Mouse (Mus musculus) bone marrow, adult 2 months (tissue): ENCODE data around the gene Fgf4. TPM values are rescaled to one million over a fixed set of nuclear protein-coding genes. Genes with fewer than 3 reads are reported as not detected.
"Not testable (repeated sequence)": the region's sequence is repeated elsewhere in the genome, so short reads cannot be mapped to it uniquely, and the experiment has no call there.

Experiments used
- H3K27ac ChIP-seq: fragments of 200-500 bp; 2 replicates; pipeline ENCODE4 v1.5.1; 2012; ENCODE audit warnings: low read depth, mild to moderate bottlenecking, control low read depth, inconsistent platforms, low read length; ENCODE audit not compliant: control insufficient read depth, poor library complexity, insufficient read depth
- H3K4me1 ChIP-seq: fragments of 200-500 bp; 2 replicates; pipeline ENCODE4 v1.6.1; 2011; ENCODE audit warnings: low read length; ENCODE audit not compliant: control insufficient read depth, insufficient read depth
- H3K4me3 ChIP-seq: fragments of 200-500 bp; replicated peaks from 2 replicates; pipeline ENCODE3; 2011; ENCODE audit warnings: mild to moderate bottlenecking, low read depth, low read length, control low read depth; ENCODE audit not compliant: control insufficient read depth
- CTCF ChIP-seq: fragments of 200-500 bp; IDR thresholded peaks from 2 replicates; pipeline ENCODE4 v1.5.1; 2011; ENCODE audit warnings: low read length, control low read depth; ENCODE audit not compliant: control insufficient read depth, insufficient read depth
- POLR2A ChIP-seq: fragments of 200-500 bp; IDR thresholded peaks from 2 replicates; pipeline ENCODE4 v1.6.1; 2011; ENCODE audit warnings: low read depth, mild to moderate bottlenecking, control low read depth, low read length, borderline replicate concordance; ENCODE audit not compliant: control insufficient read depth
- WGBS: fragments of 180-500 bp; shearing (Covaris S2); methylation state at CpG from one replicate; pipeline ENCODE4 v1.1.7; 2018; 5-methylcytosine and 5-hydroxymethylcytosine counted together
- polyA plus RNA-seq: library from polyadenylated mRNA; stranded (reverse); fragments of >200 nt; gene quantifications from 2 replicates; pipeline ENCODE4 v1.2.4, GENCODE M21; 2011; ENCODE audit warnings: low replicate concordance; ENCODE audit not compliant: missing spikeins, insufficient read depth, insufficient read length

The Fgf4 gene
- polyA plus RNA-seq, 1 experiment: 4.6 TPM

DNA sequence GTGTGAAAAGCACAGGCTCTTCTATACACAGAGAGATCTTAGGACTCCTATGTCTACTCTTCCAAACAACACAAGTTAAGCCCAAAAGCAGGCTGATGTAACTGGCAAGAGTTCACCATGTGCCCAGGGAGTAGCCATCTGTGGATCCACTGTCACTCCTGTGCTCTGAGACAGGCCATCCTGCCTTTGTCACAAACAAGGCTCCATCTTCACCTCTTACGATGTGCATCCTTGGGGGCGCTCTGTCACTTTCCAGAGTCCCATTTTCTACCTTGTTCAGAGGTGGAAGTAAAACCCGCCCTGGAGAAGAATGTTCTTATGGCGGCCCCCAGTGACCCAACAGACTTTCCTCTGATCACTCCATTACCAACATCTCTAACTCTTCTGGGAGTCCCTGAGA, 47.5 kb downstream of the Fgf4 start:
- H3K4me3 ChIP-seq: no peak overlapping the region
- TF ChIP-seq CTCF: no peak
- TF ChIP-seq POLR2A: no peak
- peaks cover 1% of the 10 kb centered on the region for H3K4me1 ChIP-seq
- H3K27ac ChIP-seq: no peak overlapping the region
- 10% methylated on average over 4 of the region's 4 CpGs for WGBS

- WGBS: 2% methylated on average over 37 of the region's 37 CpGs
- H3K4me3 ChIP-seq: peak overlapping the region; percentile 26
- no peak for TF ChIP-seq POLR2A
- TF ChIP-seq CTCF: peak; percentile 71
- no peak overlapping the region for H3K27ac ChIP-seq
- H3K4me1 ChIP-seq: peaks cover 1% of the 10 kb centered on the region
Measured at GRCm38 (mm10) chr7:144895305-144896111, 48.3 kb downstream of the Fgf4 start.

DNA sequence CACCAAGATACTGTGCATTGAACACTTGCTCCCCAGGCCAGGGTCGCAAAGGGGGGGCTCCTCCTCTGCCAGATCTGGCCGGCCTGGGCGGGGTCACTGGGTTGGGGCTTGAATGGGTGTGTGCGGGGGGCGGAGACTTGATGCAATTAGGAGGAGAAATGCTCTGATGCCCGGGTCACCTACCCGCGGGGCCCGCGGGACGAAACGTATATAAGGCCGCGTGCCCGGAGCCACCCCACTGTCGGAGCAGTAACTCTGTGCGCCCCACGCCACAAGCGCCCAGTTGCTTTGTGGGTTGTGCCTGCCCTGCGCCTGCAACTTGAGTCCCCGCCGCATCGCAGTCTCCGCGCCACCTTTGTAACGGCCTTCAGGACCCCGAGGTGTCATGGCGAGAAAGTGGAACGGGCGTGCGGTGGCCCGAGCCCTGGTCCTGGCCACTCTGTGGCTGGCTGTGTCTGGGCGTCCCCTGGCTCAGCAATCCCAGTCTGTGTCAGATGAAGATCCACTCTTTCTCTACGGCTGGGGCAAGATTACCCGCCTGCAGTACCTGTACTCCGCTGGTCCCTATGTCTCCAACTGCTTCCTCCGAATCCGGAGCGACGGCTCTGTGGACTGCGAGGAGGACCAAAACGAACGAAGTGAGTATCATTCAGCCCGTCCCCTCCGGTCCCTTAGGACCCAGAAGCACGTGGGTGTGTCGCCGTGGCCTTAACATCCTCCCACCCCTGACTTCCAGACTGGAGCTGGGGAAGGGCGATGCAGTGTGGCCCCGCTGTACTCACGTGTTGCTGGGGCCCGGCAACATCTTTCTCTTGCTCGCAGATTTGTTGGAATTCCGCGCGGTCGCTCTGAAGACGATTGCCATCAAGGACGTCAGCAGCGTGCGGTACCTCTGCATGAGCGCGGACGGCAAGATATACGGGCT, 49.4 kb downstream of the Fgf4 start, which contains the start of gene Fgf15:
Gene Fgf15 (plus strand): TSS at position 238 of the 925 bp plus-strand sequence.
- no peak within 1 kb of the TSS; the same call in 1 of the 2 replicates for H3K27ac ChIP-seq
- no peak for TF ChIP-seq CTCF
- no peak for TF ChIP-seq POLR2A
- WGBS: 2% methylated on average over 65 of the region's 65 CpGs
- H3K4me3 ChIP-seq: peak within 1 kb of the TSS; percentile 26
- H3K4me1 ChIP-seq: peaks cover 1% of the 10 kb centered on the region

DNA sequence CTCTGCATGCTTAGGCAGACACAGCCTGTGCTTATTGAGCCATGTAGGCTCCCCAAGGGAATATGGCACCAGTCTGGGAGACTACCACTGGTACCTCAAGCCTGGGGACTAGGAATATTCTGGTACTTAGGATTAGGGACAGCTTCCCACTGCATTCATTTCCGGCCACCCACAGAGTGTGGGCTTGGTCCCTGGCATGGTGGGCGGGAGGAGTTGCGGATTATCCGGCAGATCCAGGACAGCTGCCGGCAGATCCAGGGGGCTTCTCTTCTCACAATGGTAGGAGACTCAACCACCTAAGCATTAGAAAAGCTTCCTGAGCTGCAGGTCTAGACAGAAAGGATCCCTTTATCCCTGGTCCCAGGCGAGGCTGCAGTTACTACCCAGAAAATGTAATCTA, 51.3 kb downstream of the Fgf4 start:
- Histone ChIP-seq H3K4me1 (peaks cover 1% of the 10 kb centered on the region), H3K4me3 (no peak overlapping the region), H3K27ac (no peak overlapping the region)
- WGBS: 90% methylated on average over 6 of the region's 6 CpGs
- TF ChIP-seq CTCF (no peak), POLR2A (no peak)

GRCm38 (mm10) chr7:144905514-144905913, 58.3 kb downstream of the Fgf4 start:
- not testable (repeated sequence) for H3K4me1 ChIP-seq, H3K4me3 ChIP-seq, H3K27ac ChIP-seq
- WGBS: 83% methylated on average over 3 of the region's 3 CpGs

- Histone ChIP-seq H3K27ac (no peak overlapping the region), H3K4me1 (no peaks in the 10 kb centered on the region), H3K4me3 (no peak overlapping the region)
- 13% methylated on average over 28 of the region's 28 CpGs for WGBS
- TF ChIP-seq POLR2A (no peak), CTCF (peak; percentile 79)
Measured at GRCm38 (mm10) chr7:144906708-144907397, 59.7 kb downstream of the Fgf4 start.

- Histone ChIP-seq H3K27ac (no peak overlapping the region), H3K4me1 (no peaks in the 10 kb centered on the region), H3K4me3 (no peak overlapping the region)
- TF ChIP-seq POLR2A (no peak), CTCF (no peak)
- WGBS: 14% methylated on average over 8 of the region's 8 CpGs
Measured at GRCm38 (mm10) chr7:144907793-144908192, 60.6 kb downstream of the Fgf4 start.

- Histone ChIP-seq H3K27ac (no peak overlapping the region), H3K4me3 (no peak overlapping the region), H3K4me1 (no peaks in the 10 kb centered on the region)
- no peak for TF ChIP-seq POLR2A
- no peak for TF ChIP-seq CTCF
- WGBS: 68% methylated on average over 7 of the region's 7 CpGs
Measured at GRCm38 (mm10) chr7:144908705-144909104, 61.5 kb downstream of the Fgf4 start.
